16 mouse cellular contexts compared by ENCODE assay signal in the genomic region with DNA sequence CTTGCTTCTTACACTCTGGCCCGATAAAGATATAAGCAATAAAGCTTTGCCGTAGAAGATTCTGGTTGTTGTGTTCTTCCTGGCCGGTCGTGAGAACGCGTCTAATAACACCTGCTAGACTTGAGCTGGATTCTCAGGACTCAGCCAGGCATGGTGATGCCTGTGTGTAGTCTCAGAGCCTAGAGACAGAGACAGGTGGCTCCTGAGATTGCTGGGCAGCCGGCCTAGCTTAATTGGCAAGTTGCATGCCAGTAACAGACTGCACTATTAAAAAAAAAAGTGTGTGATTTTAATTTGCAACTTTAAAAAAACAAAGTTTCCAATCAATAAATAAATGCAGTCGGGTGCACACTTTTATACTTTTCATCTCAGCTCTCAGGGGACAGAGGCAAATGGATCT. TPM values are rescaled to one million over a fixed set of nuclear protein-coding genes. Genes with fewer than 3 reads are reported as not detected.
DNase-seq lines count a peak whose midpoint lies in the region; ATAC-seq lines count a peak whose summit lies in the region.
"Had no signal": no experiment of that assay in that cellular context is flagged by ENCODE, and none has a peak within 500 bp of the region (broad histone marks: within the 10 kb centered on the region; RNA-seq: fewer than 3 reads in every experiment).

No protein-coding gene starts in this region.

- no peaks in the 10 kb centered on the region for H3K9me3 ChIP-seq in liver, embryonic 11.5 days (ENCODE audit: control insufficient read depth, low read length)
- H3K9me3 ChIP-seq in midbrain, embryonic 16.5 days (replicated peaks; ENCODE audit: control insufficient read depth, low read length, poor library complexity, severe bottlenecking): peaks cover 4% of the 10 kb centered on the region; the same call in 1 of the 2 replicates

- H3K4me2 ChIP-seq in liver, embryonic 11.5 days: no peak overlapping the region
- no peak overlapping the region for H3K4me2 ChIP-seq in midbrain, embryonic 16.5 days (ENCODE audit: low read length)
- H3K4me2 ChIP-seq: embryonic facial prominence, embryonic 13.5 days; lung, embryonic 14.5 days had no signal

- H3K27me3 ChIP-seq in liver, embryonic 11.5 days (replicated peaks; ENCODE audit: control insufficient read depth, insufficient read depth, low read length): no peaks in the 10 kb centered on the region
- no peaks in the 10 kb centered on the region for H3K27me3 ChIP-seq in midbrain, embryonic 16.5 days (ENCODE audit: control insufficient read depth, insufficient read depth, low read depth, low read length)
- H3K27me3 ChIP-seq: embryonic facial prominence, embryonic 13.5 days; Patski had no signal

- peak; percentile 93 for ATAC-seq in cerebellum, adult (ENCODE audit: insufficient number of reproducible peaks, low FRiP score, low TSS enrichment)
- no peak for ATAC-seq in liver, embryonic 11.5 days (replicated peaks; ENCODE audit: low FRiP score)
- ATAC-seq in midbrain, embryonic 16.5 days: no peak
- ATAC-seq: Patski had no signal

- no peaks in the 10 kb centered on the region for H3K4me1 ChIP-seq in liver, embryonic 11.5 days (replicated peaks; ENCODE audit: control insufficient read depth, insufficient read depth, low read length)
- H3K4me1 ChIP-seq in midbrain, embryonic 16.5 days (ENCODE audit: control insufficient read depth, insufficient read depth, low read length): no peaks in the 10 kb centered on the region
- H3K4me1 ChIP-seq: embryonic facial prominence, embryonic 13.5 days had no signal

- H3K4me3 ChIP-seq in liver, embryonic 11.5 days (ENCODE audit: low read depth, low read length): no peak overlapping the region
- H3K4me3 ChIP-seq in midbrain, embryonic 16.5 days (ENCODE audit: low read depth, low read length): no peak overlapping the region
- H3K4me3 ChIP-seq: embryonic facial prominence, embryonic 13.5 days had no signal

- no peak for DNase-seq in cerebellum, postnatal 4 days (ENCODE audit: low spot score in 2 of 2)
- DNase-seq in brain, adult 2 months (ENCODE audit: low read depth, low spot score): peak; percentile 91
- DNase-seq in cerebellum, postnatal 14 days: peak; percentile 78 to 85
- peak; percentile 71 to 72 for DNase-seq in layer of hippocampus, postnatal 10 days (ENCODE audit: low spot score in 2 of 2)
- no peak for DNase-seq in embryo, embryonic 11 days
- no peak for DNase-seq in liver, embryonic 11.5 days (ENCODE audit: low spot score)
- DNase-seq: kidney, postnatal 36 days; lung, embryonic 14.5 days; thymus, adult 18-20 months had no signal

- H3K27ac ChIP-seq in liver, embryonic 11.5 days (ENCODE audit: low read depth, low read length): no peak overlapping the region
- H3K27ac ChIP-seq in midbrain, embryonic 16.5 days (ENCODE audit: low read length): no peak overlapping the region
- H3K27ac ChIP-seq: embryonic facial prominence, embryonic 13.5 days had no signal

- H3K9ac ChIP-seq in liver, embryonic 11.5 days (ENCODE audit: low read depth, low read length): no peak overlapping the region
- H3K9ac ChIP-seq in midbrain, embryonic 16.5 days (ENCODE audit: low read depth, low read length): no peak overlapping the region
- H3K9ac ChIP-seq: embryonic facial prominence, embryonic 13.5 days; lung, embryonic 14.5 days had no signal

- WGBS in liver, embryonic 11.5 days: 84% methylated on average over 7 of the region's 8 CpGs
- 92% methylated on average over 7 of the region's 8 CpGs for WGBS in midbrain, embryonic 16.5 days

- no peaks in the 10 kb centered on the region for H3K36me3 ChIP-seq in liver, embryonic 11.5 days (ENCODE audit: control insufficient read depth, insufficient read depth, low read length)
- H3K36me3 ChIP-seq in midbrain, embryonic 16.5 days (ENCODE audit: control insufficient read depth, insufficient read depth, low read length): no peaks in the 10 kb centered on the region
- H3K36me3 ChIP-seq: embryonic facial prominence, embryonic 13.5 days had no signal

RNA-seq across cellular contexts. Expression of gene Gm10273, which starts 8.5 kb away (rescaled TPM):
- 10 to 100 TPM; 22.8 to 27.2 TPM for total RNA-seq in layer of hippocampus, postnatal 10 days (2021)
- polyA plus RNA-seq in liver, embryonic 11.5 days (2014; fragmentation: Nextera tagmentation; extraction: Ambion mirVana): 9.2 and 10.1 TPM in 2 replicates
- 4.5 TPM in 1 of 2 replicates, not detected in the other for polyA plus RNA-seq in midbrain, embryonic 16.5 days (2015; fragmentation: Nextera tagmentation; extraction: Ambion mirVana)

RNA-seq across cellular contexts. Expression of gene Pla2g12b, which starts 16.5 kb away (rescaled TPM):
- total RNA-seq in layer of hippocampus, postnatal 10 days (2021): not detected
- 45.7 and 46.7 TPM in 2 replicates for polyA plus RNA-seq in liver, embryonic 11.5 days (2014; fragmentation: Nextera tagmentation; extraction: Ambion mirVana)
- polyA plus RNA-seq in midbrain, embryonic 16.5 days (2015; fragmentation: Nextera tagmentation; extraction: Ambion mirVana): not detected in 2 replicates
- total RNA-seq: heart, adult 8-10 months; heart, postnatal 25 days had no signal
- polyA plus RNA-seq: embryonic facial prominence, embryonic 13.5 days; limb, embryonic 14.5 days; lung, embryonic 14.5 days; Patski had no signal

RNA-seq across cellular contexts. Expression of gene Oit3, which starts 54.6 kb away (rescaled TPM):
- total RNA-seq in layer of hippocampus, postnatal 10 days (2021): under 1 TPM; 0.11 to 0.37 TPM
- polyA plus RNA-seq in liver, embryonic 11.5 days (2014; fragmentation: Nextera tagmentation; extraction: Ambion mirVana): 43.2 and 45.7 TPM in 2 replicates
- polyA plus RNA-seq in midbrain, embryonic 16.5 days (2015; fragmentation: Nextera tagmentation; extraction: Ambion mirVana): 0.22 TPM in 1 of 2 replicates, not detected in the other
- total RNA-seq: heart, postnatal 25 days had no signal

Comparison
In these comparisons a context has a peak if more than half of its experiments do, and no peak if none do; other contexts are left out.
1. DNase-seq: peak in brain, adult 2 months (single experiment), cerebellum, postnatal 14 days (2 of 2) and layer of hippocampus, postnatal 10 days (2 of 2); none in cerebellum, postnatal 4 days (0 of 2), embryo, embryonic 11 days (single experiment) and liver, embryonic 11.5 days (single experiment).
2. RNA of gene Pla2g12b, which starts 16.5 kb away (polyA plus RNA-seq): 45.7 to 46.7 TPM in liver, embryonic 11.5 days; not detected in midbrain, embryonic 16.5 days; every median in the first group is over 10 times any median in the second.
3. RNA of gene Oit3, which starts 54.6 kb away (polyA plus RNA-seq): 43.2 to 45.7 TPM in liver, embryonic 11.5 days; 0.22 TPM in midbrain, embryonic 16.5 days; every median in the first group is over 10 times any median in the second.